Mouse (Mus musculus) kidney, adult 11 months (tissue): ENCODE data around the gene Fbxl2.
A peak's percentile ranks its signal among the peaks of the same experiment; 100 is the strongest.

Experiments
- DNase-seq: peaks from one replicate; pipeline ENCODE4 v3.0.0; 2022

Gene Fbxl2

GRCm38 (mm10) chr9:113969399-113969798 lies 76.6 kb downstream of the Fbxl2 start:
- DNase-seq: no peak

DNA sequence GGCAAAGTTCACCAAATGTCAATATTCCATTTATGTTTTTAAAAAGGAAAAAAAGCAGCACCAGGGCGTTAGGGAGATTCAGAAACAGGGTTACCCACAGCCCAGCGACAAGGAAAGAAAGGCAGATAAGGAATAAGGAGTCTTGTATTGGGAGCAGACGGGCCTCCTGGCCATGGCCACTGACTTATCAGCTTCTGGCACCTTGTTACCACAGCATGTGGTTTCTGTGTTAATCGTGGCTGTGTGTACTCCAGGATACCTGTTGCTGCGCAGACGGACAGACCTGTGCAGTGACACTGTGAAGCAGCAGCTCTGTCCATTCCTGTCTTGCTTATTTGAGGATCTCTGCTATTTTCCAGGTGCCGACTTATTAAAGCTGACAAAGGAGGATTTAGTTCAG lies 77.0 kb downstream of the Fbxl2 start:
- DNase-seq: no peak

DNA sequence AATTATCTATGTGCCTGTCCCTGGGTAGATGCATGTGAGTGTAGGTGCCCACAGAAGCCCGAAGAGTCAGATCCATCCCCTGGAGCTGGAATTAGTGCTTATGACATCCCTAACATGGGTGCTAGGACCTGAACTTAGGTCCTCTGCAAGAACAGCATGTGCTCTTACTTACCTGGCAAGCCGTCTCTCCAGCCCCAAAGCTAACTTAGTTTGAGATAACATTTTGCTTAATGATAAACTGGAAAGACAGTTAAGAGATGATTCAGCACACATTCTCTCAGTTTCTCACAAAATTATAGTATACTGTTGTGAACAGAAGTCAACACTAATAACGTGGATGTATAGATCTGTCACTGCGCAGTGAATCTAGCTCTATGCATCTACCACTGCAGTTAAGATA lies 79.2 kb downstream of the Fbxl2 start:
- DNase-seq: no peak

DNA sequence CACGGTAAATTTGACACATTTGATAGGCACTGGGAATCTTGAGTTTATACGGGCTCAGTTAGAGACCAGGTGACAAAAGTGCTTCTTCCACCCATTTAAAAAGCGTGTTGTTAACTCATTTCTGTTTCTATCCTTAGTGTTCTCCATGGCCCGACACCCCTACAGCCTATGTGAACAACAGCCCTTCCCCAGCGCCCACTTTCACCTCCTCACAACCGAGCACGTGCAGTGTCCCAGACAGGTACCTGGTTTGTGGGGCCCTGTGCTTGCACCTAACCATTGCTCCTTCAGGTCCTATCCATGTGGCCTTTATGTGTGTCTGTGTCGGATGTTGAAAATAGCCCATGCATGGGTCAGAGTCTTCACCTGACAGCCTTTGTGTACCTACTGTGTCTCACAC lies 81.6 kb downstream of the Fbxl2 start:
- DNase-seq: no peak

- DNase-seq: no peak
Measured at GRCm38 (mm10) chr9:113963718-113964117, 82.3 kb downstream of the Fbxl2 start.

GRCm38 (mm10) chr9:113957777-113958176 lies 88.2 kb downstream of the Fbxl2 start:
- DNase-seq: no peak

GRCm38 (mm10) chr9:113947216-113947615 lies 98.8 kb downstream of the Fbxl2 start:
- DNase-seq: no peak

DNA sequence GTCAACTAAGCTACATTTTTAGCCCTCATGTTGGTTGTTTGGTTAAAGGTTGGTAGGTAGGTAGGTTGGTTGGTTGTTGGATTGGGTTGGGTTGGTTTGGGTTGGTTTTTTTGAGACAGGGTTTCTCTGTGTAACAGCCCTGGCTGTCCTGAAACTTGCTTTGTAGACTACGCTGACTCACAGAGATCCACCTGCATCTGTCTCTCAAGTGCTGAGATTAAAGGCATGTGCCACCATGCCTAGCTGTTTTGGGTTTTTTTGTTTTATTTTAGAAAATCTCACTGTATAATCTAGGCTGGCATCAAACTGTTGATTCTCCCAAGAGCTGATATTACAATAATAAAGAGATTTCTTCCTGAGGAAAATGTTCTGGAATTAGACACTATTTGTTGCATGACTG lies 102.6 kb downstream of the Fbxl2 start:
- no peak for DNase-seq

DNA sequence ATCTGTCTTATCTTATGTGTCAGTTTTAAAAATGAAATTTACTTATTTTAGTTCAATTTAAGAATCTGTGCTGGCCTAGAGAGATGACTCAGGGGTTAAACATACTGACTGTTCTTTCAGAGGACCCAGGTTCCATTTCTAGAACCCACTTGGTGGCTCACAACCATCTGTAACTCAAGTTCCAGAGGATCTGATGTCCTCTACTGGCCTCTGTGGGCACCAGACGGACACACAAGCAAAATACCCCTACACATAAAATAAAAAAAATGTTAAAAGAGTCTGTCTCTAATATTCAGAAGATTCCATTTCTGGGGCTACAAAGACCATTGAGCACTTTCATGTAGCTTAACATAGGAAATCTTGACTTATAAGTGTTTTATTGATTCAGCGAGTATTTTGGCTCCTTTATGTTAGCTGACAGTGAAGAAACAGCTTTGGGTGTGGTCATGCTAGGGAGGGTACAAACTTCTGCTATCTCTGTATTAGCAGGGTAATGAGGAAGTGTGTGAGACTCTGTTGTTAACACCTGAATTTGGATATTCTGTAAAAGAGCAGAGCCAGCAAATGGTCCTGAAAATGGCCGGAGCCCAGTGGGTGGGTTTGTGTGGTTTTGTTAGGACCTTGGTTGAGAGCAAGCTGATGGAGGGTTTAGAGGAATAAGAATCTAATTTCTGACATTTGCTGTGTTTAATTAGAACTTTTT lies 104.7 kb downstream of the Fbxl2 start:
- DNase-seq: no peak

- DNase-seq: no peak
Measured at GRCm38 (mm10) chr9:113939063-113939850, 106.7 kb downstream of the Fbxl2 start.

GRCm38 (mm10) chr9:113935638-113936037 lies 110.4 kb downstream of the Fbxl2 start:
- DNase-seq: no peak

GRCm38 (mm10) chr9:113932501-113932900 lies 113.5 kb downstream of the Fbxl2 start:
- peak; percentile 14 for DNase-seq

DNA sequence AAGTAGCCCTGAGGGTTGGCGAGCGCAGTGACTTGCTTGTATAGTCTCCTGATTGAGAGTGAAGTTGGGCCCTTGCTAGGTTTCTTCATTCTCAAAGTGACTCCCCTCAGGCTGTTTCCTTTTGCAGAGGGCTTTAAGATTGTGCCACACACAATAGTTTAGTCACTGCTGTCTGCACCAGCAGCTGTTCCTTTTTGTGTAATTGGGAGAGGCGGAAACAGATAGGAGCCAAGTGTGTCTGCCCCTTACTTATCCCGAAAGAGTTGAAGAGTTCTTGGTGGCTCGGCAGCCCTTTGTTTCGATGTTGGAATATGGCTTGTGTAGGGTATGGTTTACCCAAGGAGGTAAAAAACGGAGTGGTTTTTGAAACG lies 113.9 kb downstream of the Fbxl2 start:
- DNase-seq: peak; percentile 15

DNA sequence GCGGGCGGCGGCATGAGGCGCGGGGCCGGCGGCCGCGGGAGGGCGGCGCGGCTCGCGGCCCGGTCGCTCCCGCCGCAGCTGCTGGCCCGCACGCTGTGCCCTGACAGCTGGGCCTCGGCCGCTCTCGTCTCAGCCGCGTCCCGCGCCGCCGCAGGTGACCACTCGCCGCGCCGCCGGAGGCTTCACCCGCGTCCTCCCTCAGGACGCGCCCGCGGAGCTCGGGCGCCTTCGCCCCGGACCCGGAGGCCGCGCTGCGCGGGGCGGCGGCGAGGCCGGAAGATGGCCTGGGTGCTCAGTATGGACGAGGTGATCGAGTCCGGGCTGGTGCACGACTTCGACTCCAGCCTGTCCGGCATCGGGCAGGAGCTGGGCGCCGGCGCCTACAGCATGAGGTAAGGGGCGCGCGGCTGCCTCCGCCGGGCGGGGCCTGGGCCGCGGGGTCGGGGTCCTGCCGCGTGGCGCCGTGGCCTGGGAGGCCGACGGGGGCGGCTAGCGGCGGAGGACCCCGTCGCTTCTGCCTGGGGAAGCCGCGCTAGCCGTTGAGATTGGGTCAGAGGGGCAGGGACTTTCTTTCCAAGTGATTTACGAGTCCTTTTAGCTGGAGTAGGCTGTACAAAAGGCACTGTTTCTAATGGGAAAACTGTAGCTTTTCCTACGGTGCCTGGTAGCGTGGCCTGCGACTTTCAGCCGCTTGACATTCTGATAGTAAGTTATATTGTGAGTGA lies 114.5 kb downstream of the Fbxl2 start:
- DNase-seq: peak; percentile 30

DNA sequence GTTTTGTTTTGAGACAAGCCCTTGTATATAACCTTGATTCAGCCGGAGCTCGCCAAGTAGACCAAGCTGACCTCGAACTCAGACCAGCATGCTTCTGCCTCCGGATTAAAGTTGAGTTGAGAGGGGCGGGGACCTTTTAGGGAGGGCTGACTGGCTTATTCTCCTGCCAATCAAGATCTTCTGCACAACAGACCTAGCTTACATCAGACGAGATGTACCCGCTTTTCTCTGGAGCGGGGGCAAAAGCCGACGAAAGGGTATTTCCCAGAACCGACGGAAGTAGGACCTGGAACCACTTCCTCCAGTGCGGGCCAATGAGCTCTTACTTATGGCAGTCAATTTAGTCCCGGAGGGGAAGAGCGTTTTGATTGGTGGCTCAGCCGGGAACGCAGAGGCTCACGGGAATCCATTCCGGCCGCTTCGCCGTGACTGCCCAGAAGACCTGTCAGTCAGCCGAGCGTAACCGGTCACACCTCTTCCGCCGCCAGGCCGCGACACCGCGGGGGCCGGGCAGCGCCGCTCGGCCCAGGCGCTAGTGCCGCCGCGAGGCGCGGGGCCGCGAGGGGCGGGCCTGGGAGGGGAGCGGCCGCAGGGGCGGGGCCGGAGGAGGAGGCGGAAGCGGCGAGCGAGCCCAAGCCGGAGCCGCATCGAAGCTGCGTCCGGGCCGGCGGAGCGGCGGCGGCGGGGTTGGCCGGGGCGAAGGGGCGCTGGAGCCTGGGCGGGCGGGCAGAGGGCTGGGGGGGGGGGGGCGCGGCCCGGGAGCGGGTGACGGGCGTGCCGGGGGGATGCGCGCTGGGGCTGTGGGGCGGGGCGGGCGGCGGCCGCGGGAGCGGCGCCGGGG lies 115.2 kb downstream of the Fbxl2 start, which contains the start of gene Ubp1:
Gene Ubp1, plus strand, starts transcription at position 401 of the 841 bp plus-strand sequence.
- peak; percentile 99 for DNase-seq

GRCm38 (mm10) chr9:113929676-113930075 lies 116.3 kb downstream of the Fbxl2 start:
- DNase-seq: no peak

DNA sequence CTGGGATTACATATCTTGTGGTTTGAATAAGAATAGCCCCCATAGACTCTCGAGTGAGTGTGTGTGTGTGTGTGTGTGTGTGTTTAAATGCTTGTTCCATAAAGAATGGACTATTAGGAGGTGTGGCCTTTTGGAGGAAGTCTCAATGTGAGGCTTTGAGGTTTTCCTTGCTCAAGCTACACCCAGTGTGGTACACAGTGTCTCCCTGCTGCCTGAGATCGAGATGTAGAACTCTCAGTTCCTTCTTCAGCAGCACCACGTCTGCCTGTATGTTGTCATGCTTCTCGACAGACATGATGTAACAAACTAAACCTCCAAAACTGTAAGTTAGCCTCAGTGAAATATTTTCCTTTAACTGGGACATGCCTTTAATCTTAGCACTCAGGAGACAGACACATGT lies 117.4 kb downstream of the Fbxl2 start:
- DNase-seq: no peak

DNA sequence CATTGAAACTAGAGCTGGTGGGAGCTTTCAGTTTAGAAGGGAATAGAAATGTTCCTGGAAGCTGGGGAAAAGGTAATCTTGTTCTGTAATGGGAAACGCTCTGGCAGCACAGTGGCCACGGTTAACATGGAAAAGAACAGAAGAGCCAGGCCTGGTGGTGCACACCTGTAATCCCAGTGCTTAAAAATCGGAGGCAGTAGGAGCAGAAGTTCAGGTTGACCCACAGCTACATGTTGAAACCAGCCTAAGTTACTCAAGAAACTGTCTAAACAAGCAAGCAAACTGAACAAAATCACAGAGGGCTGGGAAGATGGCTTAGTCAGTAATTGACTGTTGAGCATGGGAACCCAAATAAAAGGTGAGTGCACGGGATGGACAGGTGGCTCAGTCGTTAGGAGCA lies 121.1 kb downstream of the Fbxl2 start:
- no peak for DNase-seq

DNA sequence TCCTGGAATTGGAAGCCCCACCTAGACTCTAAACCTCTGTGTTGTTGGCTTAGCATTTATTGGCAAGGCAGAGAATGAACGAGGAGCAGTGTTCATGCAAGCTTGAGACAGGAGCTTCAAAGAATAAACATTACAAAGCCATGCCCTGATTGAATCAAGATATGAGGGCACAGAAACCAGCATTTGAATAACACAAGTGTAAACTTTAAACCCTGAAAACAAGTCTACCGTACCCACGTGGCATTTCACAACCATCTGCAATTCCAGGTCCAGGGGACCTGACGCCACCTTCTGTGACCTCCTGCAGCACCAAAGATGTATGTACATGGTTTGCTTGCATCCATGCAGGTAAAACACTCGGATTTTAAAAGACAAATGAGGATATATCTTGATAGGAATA lies 123.3 kb downstream of the Fbxl2 start:
- DNase-seq: no peak

GRCm38 (mm10) chr9:113915789-113916188 lies 130.2 kb downstream of the Fbxl2 start:
- DNase-seq: no peak
